Mouse (Mus musculus): ENCODE results near the gene Acod1. TPM values are rescaled to one million over a fixed set of nuclear protein-coding genes. Genes with fewer than 3 reads are reported as not detected.

The Acod1 gene
- polyA plus RNA-seq, 1 experiment from 2014 or later, result 0.24 TPM

GRCm38 (mm10) chr14:103102246-103102645 is 55.5 kb downstream of the Acod1 start:
- no peaks in the 10 kb centered on the region for H3K9me3 ChIP-seq (ENCODE audit: control insufficient read depth, low read length)
- H3K27ac ChIP-seq (replicated peaks; ENCODE audit: low read depth, low read length), result no peak overlapping the region
- peaks cover 7% of the 10 kb centered on the region for H3K4me1 ChIP-seq (ENCODE audit: control insufficient read depth, insufficient read depth, low read length)
- no peak overlapping the region for H3K9ac ChIP-seq (replicated peaks; ENCODE audit: low read length)
- H3K36me3 ChIP-seq (ENCODE audit: control insufficient read depth, insufficient read depth, low read length), result no peaks in the 10 kb centered on the region
- DNase-seq, result no peak
- 69% methylated on average over 6 of the region's 6 CpGs for WGBS
- no peak overlapping the region for H3K4me2 ChIP-seq (ENCODE audit: low read length)
- H3K27me3 ChIP-seq (ENCODE audit: control insufficient read depth, insufficient read depth, low read length), result no peaks in the 10 kb centered on the region
- no peak overlapping the region for H3K4me3 ChIP-seq (replicated peaks; ENCODE audit: low read depth, low read length)
- no peak for ATAC-seq (ENCODE audit: low FRiP score, low TSS enrichment)

- no peak overlapping the region for H3K27ac ChIP-seq (replicated peaks; ENCODE audit: low read depth, low read length)
- H3K27me3 ChIP-seq (ENCODE audit: control insufficient read depth, insufficient read depth, low read length), result no peaks in the 10 kb centered on the region
- no peak overlapping the region for H3K4me2 ChIP-seq (ENCODE audit: low read length)
- no peaks in the 10 kb centered on the region for H3K36me3 ChIP-seq (ENCODE audit: control insufficient read depth, insufficient read depth, low read length)
- no peaks in the 10 kb centered on the region for H3K9me3 ChIP-seq (ENCODE audit: control insufficient read depth, low read length)
- no peak overlapping the region for H3K9ac ChIP-seq (replicated peaks; ENCODE audit: low read length)
- ATAC-seq (ENCODE audit: low FRiP score, low TSS enrichment), result no peak
- H3K4me1 ChIP-seq (ENCODE audit: control insufficient read depth, insufficient read depth, low read length), result peaks cover 3% of the 10 kb centered on the region
- 85% methylated on average over 10 of the region's 10 CpGs for WGBS
- DNase-seq, result no peak
- H3K4me3 ChIP-seq (replicated peaks; ENCODE audit: low read depth, low read length), result no peak overlapping the region
Observed at GRCm38 (mm10) chr14:103102731-103103335, 56.1 kb downstream of the Acod1 start.

Other genes with a start within 250 kb of the Acod1 start
- 18.0 and 22.7 TPM in 2 replicates for gene Kctd12, start 64.3 kb upstream of the Acod1 start, polyA plus RNA-seq (2014; fragmentation: Nextera tagmentation; extraction: Ambion mirVana)
- 9.0 and 13.3 TPM in 2 replicates for gene Cln5, start 23.2 kb downstream of the Acod1 start, polyA plus RNA-seq (2014; fragmentation: Nextera tagmentation; extraction: Ambion mirVana)
- 30.4 and 36.2 TPM in 2 replicates for gene Fbxl3, start 52.6 kb downstream of the Acod1 start, polyA plus RNA-seq (2014; fragmentation: Nextera tagmentation; extraction: Ambion mirVana)